Mouse (Mus musculus): Measurements from ENCODE around the gene Gm10376. TPM values are rescaled to one million over a fixed set of nuclear protein-coding genes. Genes with fewer than 3 reads are reported as not detected.

Gm10376 gene
- polyA plus RNA-seq (2015; fragmentation: Illumina TruSeq; extraction: RNeasy Lipid Tissue Mini Kit (QIAGEN cat#74804); ENCODE audit: low read depth, low replicate concordance), result not detected

GRCm38 (mm10) chr14:43015528-43015927, at the start of gene Gm10376:
Gm10376 (minus strand) TSS chr14:43015628.

DNA sequence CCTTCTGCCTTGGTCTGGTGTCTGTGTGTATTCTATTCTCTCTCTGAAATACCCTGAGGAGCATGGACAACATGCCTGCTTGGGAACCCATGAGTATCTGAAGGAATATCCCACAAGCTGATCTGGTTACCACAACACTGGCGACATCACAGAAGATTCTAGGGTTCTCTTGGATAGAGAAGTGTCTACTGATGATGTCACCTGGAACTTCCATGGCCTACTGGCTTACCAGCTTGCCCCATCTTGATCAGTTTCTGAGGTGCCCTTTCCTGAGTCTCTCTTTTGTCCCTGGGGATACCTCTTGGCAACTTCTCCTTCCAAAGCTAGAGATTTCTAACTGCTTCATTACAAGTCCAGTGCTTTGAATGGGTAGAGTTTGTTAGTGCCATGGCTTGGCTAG, 21.9 kb downstream of the Gm10376 start, which contains the start of gene Gm8082:
Gene Gm8082, minus strand, starts transcription at position 101 of the 400 bp plus-strand sequence.

Other genes starting within 250 kb of the Gm10376 start
- gene Gm3015, start 246.8 kb downstream of the Gm10376 start, polyA plus RNA-seq (2015; fragmentation: Illumina TruSeq; extraction: RNeasy Lipid Tissue Mini Kit (QIAGEN cat#74804); ENCODE audit: low read depth, low replicate concordance), result not detected
- not detected for gene Gm10377, start 217.6 kb downstream of the Gm10376 start, polyA plus RNA-seq (2015; fragmentation: Illumina TruSeq; extraction: RNeasy Lipid Tissue Mini Kit (QIAGEN cat#74804); ENCODE audit: low read depth, low replicate concordance)
- not detected for gene Gm21977, start 162.2 kb downstream of the Gm10376 start, polyA plus RNA-seq (2015; fragmentation: Illumina TruSeq; extraction: RNeasy Lipid Tissue Mini Kit (QIAGEN cat#74804); ENCODE audit: low read depth, low replicate concordance)
- gene Gm8082, start 22.0 kb downstream of the Gm10376 start, polyA plus RNA-seq (2015; fragmentation: Illumina TruSeq; extraction: RNeasy Lipid Tissue Mini Kit (QIAGEN cat#74804); ENCODE audit: low read depth, low replicate concordance), result not detected
- gene Gm8094, start 61.0 kb upstream of the Gm10376 start, polyA plus RNA-seq (2015; fragmentation: Illumina TruSeq; extraction: RNeasy Lipid Tissue Mini Kit (QIAGEN cat#74804); ENCODE audit: low read depth, low replicate concordance), result 0.51 TPM
- gene Gm8104, start 85.0 kb upstream of the Gm10376 start, polyA plus RNA-seq (2015; fragmentation: Illumina TruSeq; extraction: RNeasy Lipid Tissue Mini Kit (QIAGEN cat#74804); ENCODE audit: low read depth, low replicate concordance), result 0.76 TPM
- gene Gm7233, start 164.2 kb upstream of the Gm10376 start, polyA plus RNA-seq (2015; fragmentation: Illumina TruSeq; extraction: RNeasy Lipid Tissue Mini Kit (QIAGEN cat#74804); ENCODE audit: low read depth, low replicate concordance), result not detected
- gene Gm8122, start 219.7 kb upstream of the Gm10376 start, polyA plus RNA-seq (2015; fragmentation: Illumina TruSeq; extraction: RNeasy Lipid Tissue Mini Kit (QIAGEN cat#74804); ENCODE audit: low read depth, low replicate concordance), result not detected
- not detected for gene Gm8126, start 243.0 kb upstream of the Gm10376 start, polyA plus RNA-seq (2015; fragmentation: Illumina TruSeq; extraction: RNeasy Lipid Tissue Mini Kit (QIAGEN cat#74804); ENCODE audit: low read depth, low replicate concordance)